In genomic region chr7:99858175-99858812, GRCm38 (mm10) we compare ENCODE assay signal across 8 mouse cellular contexts. TPM values are rescaled to one million over a fixed set of nuclear protein-coding genes. Genes with fewer than 3 reads are reported as not detected.
DNase-seq lines count a peak whose midpoint lies in the region; ATAC-seq lines count a peak whose summit lies in the region.

No protein-coding gene starts in this region.

- peak; percentile 72; the same call in 1 of the 2 replicates for ATAC-seq in kidney, embryonic 16.5 days (ENCODE audit: low FRiP score, low TSS enrichment)
- 0 out of 2 replicates have a peak, but pooled peaks have one; percentile 34 for ATAC-seq in embryonic facial prominence, embryonic 13.5 days (ENCODE audit: insufficient number of reproducible peaks, insufficient read depth, low FRiP score, low TSS enrichment, low read depth)
- peak; percentile 63 for ATAC-seq in intestine, embryonic 16.5 days
- ATAC-seq in neural tube, embryonic 12.5 days (ENCODE audit: low FRiP score, low read depth) = peak; percentile 63

- H3K27me3 ChIP-seq in kidney, embryonic 16.5 days (ENCODE audit: insufficient read depth, low read length) = no peaks in the 10 kb centered on the region
- H3K27me3 ChIP-seq in embryonic facial prominence, embryonic 13.5 days = no peaks in the 10 kb centered on the region
- H3K27me3 ChIP-seq in intestine, embryonic 16.5 days (replicated peaks; ENCODE audit: control insufficient read depth, insufficient read depth, low read length) = no peaks in the 10 kb centered on the region
- no peaks in the 10 kb centered on the region for H3K27me3 ChIP-seq in neural tube, embryonic 12.5 days (replicated peaks)

- H3K4me2 ChIP-seq in kidney, embryonic 16.5 days (replicated peaks; ENCODE audit: low read depth, low read length) = peak overlapping the region; percentile 95
- H3K4me2 ChIP-seq in embryonic facial prominence, embryonic 13.5 days = peak overlapping the region; percentile 87
- H3K4me2 ChIP-seq in intestine, embryonic 16.5 days (ENCODE audit: low read depth, low read length) = peak overlapping the region; percentile 66
- peak overlapping the region; percentile 79 for H3K4me2 ChIP-seq in neural tube, embryonic 12.5 days (replicated peaks)

- H3K4me1 ChIP-seq in kidney, embryonic 16.5 days (ENCODE audit: insufficient read depth, low read length) = peaks cover 17% of the 10 kb centered on the region
- peaks cover 19% of the 10 kb centered on the region for H3K4me1 ChIP-seq in embryonic facial prominence, embryonic 13.5 days
- H3K4me1 ChIP-seq in intestine, embryonic 16.5 days (ENCODE audit: control insufficient read depth, insufficient read depth, low read length) = peaks cover 14% of the 10 kb centered on the region
- H3K4me1 ChIP-seq in neural tube, embryonic 12.5 days = peaks cover 11% of the 10 kb centered on the region

- 0 out of 2 replicates have a peak overlapping the region, but pooled peaks have one; percentile 52 for H3K27ac ChIP-seq in kidney, embryonic 16.5 days (ENCODE audit: low read length)
- peak overlapping the region; percentile 30; the same call in 1 of the 2 replicates for H3K27ac ChIP-seq in embryonic facial prominence, embryonic 13.5 days
- H3K27ac ChIP-seq in intestine, embryonic 16.5 days (ENCODE audit: low read length) = peak overlapping the region; percentile 24; the same call in 1 of the 2 replicates
- H3K27ac ChIP-seq in neural tube, embryonic 12.5 days = no peak overlapping the region

- peak overlapping the region; percentile 91 for H3K9ac ChIP-seq in kidney, embryonic 16.5 days (replicated peaks; ENCODE audit: low read length)
- peak overlapping the region; percentile 88 for H3K9ac ChIP-seq in embryonic facial prominence, embryonic 13.5 days
- peak overlapping the region; percentile 92 for H3K9ac ChIP-seq in intestine, embryonic 16.5 days (ENCODE audit: low read depth, low read length)
- H3K9ac ChIP-seq in neural tube, embryonic 12.5 days = peak overlapping the region; percentile 84

- peak overlapping the region; percentile 88 for H3K4me3 ChIP-seq in kidney, embryonic 16.5 days (ENCODE audit: low read length)
- peak overlapping the region; percentile 68 for H3K4me3 ChIP-seq in embryonic facial prominence, embryonic 13.5 days
- peak overlapping the region; percentile 76 for H3K4me3 ChIP-seq in intestine, embryonic 16.5 days (ENCODE audit: low read length)
- peak overlapping the region; percentile 81 for H3K4me3 ChIP-seq in neural tube, embryonic 12.5 days

- DNase-seq in kidney, adult 11 months = no peak
- DNase-seq in adrenal gland, postnatal 25 days = no peak
- DNase-seq in spleen, adult 18-20 months = no peak
- DNase-seq in right cerebral cortex, postnatal 25 days = no peak

- WGBS in kidney, embryonic 16.5 days = under 1% methylated on average over 17 of the region's 19 CpGs
- under 1% methylated on average over 19 of the region's 19 CpGs for WGBS in embryonic facial prominence, embryonic 13.5 days
- WGBS in intestine, embryonic 16.5 days = under 1% methylated on average over 19 of the region's 19 CpGs
- 3% methylated on average over 19 of the region's 19 CpGs for WGBS in neural tube, embryonic 12.5 days

- peaks cover 10% of the 10 kb centered on the region; the same call in 1 of the 2 replicates for H3K36me3 ChIP-seq in kidney, embryonic 16.5 days (ENCODE audit: insufficient read depth, low read length)
- peaks cover 27% of the 10 kb centered on the region for H3K36me3 ChIP-seq in embryonic facial prominence, embryonic 13.5 days
- H3K36me3 ChIP-seq in intestine, embryonic 16.5 days (ENCODE audit: control insufficient read depth, insufficient read depth, low read length) = 0 out of 2 replicates have a peak, but pooled peaks cover 4% of the 10 kb centered on the region
- H3K36me3 ChIP-seq in neural tube, embryonic 12.5 days = peaks cover 18% of the 10 kb centered on the region

- H3K9me3 ChIP-seq in kidney, embryonic 16.5 days (ENCODE audit: low read length) = no peaks in the 10 kb centered on the region
- no peaks in the 10 kb centered on the region for H3K9me3 ChIP-seq in embryonic facial prominence, embryonic 13.5 days
- H3K9me3 ChIP-seq in intestine, embryonic 16.5 days (ENCODE audit: control insufficient read depth, low read length) = no peaks in the 10 kb centered on the region
- H3K9me3 ChIP-seq in neural tube, embryonic 12.5 days = no peaks in the 10 kb centered on the region

RNA-seq across cellular contexts. Expression of gene Xrra1, which starts 0.6 kb away (rescaled TPM):
- polyA plus RNA-seq in kidney, embryonic 16.5 days (2015; fragmentation: Nextera tagmentation; extraction: Ambion mirVana) = 0.26 TPM in 2 replicates
- 0.50 and 0.59 TPM in 2 replicates for polyA plus RNA-seq in embryonic facial prominence, embryonic 13.5 days (2015; fragmentation: Nextera tagmentation; extraction: Ambion mirVana)
- 0.11 and 0.12 TPM in 2 replicates for polyA plus RNA-seq in intestine, embryonic 16.5 days (2015; fragmentation: Nextera tagmentation; extraction: Ambion mirVana)
- polyA plus RNA-seq in neural tube, embryonic 12.5 days (2016; fragmentation: Nextera tagmentation; extraction: Ambion mirVana) = 0.52 and 0.72 TPM in 2 replicates
- 2.9 and 6.4 TPM in 2 replicates for total RNA-seq in adrenal gland, postnatal 25 days (2021)

RNA-seq across cellular contexts. Expression of gene Spcs2, which starts 5.0 kb away (rescaled TPM):
- 361 and 372 TPM in 2 replicates for polyA plus RNA-seq in kidney, embryonic 16.5 days (2015; fragmentation: Nextera tagmentation; extraction: Ambion mirVana)
- 360 and 364 TPM in 2 replicates for polyA plus RNA-seq in embryonic facial prominence, embryonic 13.5 days (2015; fragmentation: Nextera tagmentation; extraction: Ambion mirVana)
- polyA plus RNA-seq in intestine, embryonic 16.5 days (2015; fragmentation: Nextera tagmentation; extraction: Ambion mirVana) = 393 and 423 TPM in 2 replicates
- polyA plus RNA-seq in neural tube, embryonic 12.5 days (2016; fragmentation: Nextera tagmentation; extraction: Ambion mirVana) = 337 and 365 TPM in 2 replicates
- total RNA-seq in adrenal gland, postnatal 25 days (2021) = 156 and 170 TPM in 2 replicates

RNA-seq across cellular contexts. Expression of gene Neu3, which starts 30.1 kb away (rescaled TPM):
- 3.0 and 3.5 TPM in 2 replicates for polyA plus RNA-seq in kidney, embryonic 16.5 days (2015; fragmentation: Nextera tagmentation; extraction: Ambion mirVana)
- polyA plus RNA-seq in embryonic facial prominence, embryonic 13.5 days (2015; fragmentation: Nextera tagmentation; extraction: Ambion mirVana) = 2.2 and 2.6 TPM in 2 replicates
- polyA plus RNA-seq in intestine, embryonic 16.5 days (2015; fragmentation: Nextera tagmentation; extraction: Ambion mirVana) = 6.0 and 7.2 TPM in 2 replicates
- polyA plus RNA-seq in neural tube, embryonic 12.5 days (2016; fragmentation: Nextera tagmentation; extraction: Ambion mirVana) = 1.3 and 2.2 TPM in 2 replicates
- total RNA-seq in adrenal gland, postnatal 25 days (2021) = 1.6 and 2.7 TPM in 2 replicates
